Mouse (Mus musculus): Measurements from ENCODE around the gene Tank. TPM values are rescaled to one million over a fixed set of nuclear protein-coding genes. Genes with fewer than 3 reads are reported as not detected.

Tank gene
- total and polyA plus RNA-seq, 3 experiments = 2.6 to 55.3 (median 37.5) TPM

GRCm38 (mm10) chr2:61580091-61580490, 1.7 kb downstream of the Tank start:
- no peak for DNase-seq

- no peak for DNase-seq
Measured at GRCm38 (mm10) chr2:61580555-61581080, 2.2 kb downstream of the Tank start.

- DNase-seq = peak; percentile 25
Measured at GRCm38 (mm10) chr2:61582578-61583315, 4.4 kb downstream of the Tank start.

DNA sequence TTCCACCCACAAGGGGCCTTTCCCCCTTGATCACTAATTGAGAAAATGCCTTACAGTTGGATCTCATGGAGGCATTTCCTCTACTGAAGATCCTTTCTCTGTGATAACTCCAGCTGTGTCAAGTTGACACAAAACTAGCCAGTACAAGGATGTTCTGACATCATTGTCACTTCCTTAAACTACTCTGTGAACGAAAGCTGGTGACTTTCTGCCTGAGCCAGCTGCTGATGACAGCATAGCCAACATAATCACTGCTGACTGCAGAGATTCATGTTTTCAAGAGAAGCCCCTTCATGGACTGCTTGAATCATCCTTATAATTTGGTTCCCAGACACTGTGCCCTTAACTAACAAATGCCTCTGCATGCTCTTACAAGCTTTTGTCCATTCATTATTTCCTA, 7.1 kb downstream of the Tank start:
- DNase-seq = no peak

GRCm38 (mm10) chr2:61586166-61586565, 7.8 kb downstream of the Tank start:
- no peak for DNase-seq

DNA sequence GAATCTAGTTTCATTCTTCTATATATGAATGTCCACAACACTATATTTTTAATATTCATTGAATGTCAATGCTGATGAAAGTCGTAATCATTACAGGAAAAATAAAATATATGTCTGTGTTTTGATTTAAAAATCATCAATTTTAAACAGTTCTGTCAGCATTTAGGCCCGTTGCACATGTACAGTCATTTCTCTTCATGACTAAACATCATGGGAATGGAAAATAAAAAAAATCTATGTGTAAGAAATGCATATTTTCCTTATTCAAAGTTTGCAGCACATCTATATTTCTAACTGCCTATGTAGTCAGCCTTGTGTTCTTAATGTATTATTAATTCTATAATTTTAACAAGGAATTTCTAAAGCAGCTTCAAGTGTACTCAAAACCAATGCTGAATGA, 12.4 kb downstream of the Tank start:
- DNase-seq = no peak

- no peak for DNase-seq
Measured at GRCm38 (mm10) chr2:61592095-61592494, 13.7 kb downstream of the Tank start.

GRCm38 (mm10) chr2:61592699-61593029, 14.3 kb downstream of the Tank start:
- no peak for DNase-seq

DNA sequence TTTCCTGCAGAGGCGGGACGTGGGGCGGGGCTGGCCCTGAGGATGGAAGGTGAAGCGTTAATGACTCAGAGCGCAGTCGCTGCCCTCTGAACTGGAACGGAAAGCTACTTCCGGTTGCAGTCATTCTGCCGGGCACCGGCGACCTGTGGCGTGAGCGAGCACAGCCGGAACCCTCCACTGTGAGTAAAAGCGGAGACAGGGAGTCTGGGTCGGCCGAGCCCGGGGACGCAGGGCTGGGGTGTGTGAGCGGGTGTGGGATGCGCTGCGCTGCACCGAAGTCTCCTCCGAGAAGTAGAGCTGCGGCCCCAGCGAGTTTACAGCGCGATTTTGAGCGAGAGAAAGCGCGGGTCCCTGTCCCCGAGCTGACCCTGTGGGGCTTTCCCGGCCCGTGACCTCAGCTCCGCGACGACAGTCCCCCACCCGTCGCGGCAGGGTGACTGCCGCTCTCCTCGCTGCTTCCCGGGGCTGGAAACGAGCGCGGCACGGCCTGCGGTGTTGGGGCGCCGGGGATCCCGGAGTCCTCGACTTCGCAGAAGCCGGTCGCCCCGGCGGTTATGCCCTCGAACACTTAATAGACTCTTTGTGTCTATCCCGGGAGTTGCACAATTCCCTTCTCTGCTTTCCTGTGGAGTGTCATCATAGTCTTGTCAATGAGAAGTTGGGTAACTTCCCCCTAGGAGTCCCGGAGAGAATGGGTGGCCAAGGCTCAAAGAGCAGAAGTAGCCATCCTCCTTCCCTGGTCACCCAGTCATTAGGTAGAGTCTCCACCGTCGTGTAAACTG, 14.8 kb downstream of the Tank start:
- DNase-seq = peak; percentile 96

- no peak for DNase-seq
Measured at GRCm38 (mm10) chr2:61593871-61594304, 15.5 kb downstream of the Tank start.

DNA sequence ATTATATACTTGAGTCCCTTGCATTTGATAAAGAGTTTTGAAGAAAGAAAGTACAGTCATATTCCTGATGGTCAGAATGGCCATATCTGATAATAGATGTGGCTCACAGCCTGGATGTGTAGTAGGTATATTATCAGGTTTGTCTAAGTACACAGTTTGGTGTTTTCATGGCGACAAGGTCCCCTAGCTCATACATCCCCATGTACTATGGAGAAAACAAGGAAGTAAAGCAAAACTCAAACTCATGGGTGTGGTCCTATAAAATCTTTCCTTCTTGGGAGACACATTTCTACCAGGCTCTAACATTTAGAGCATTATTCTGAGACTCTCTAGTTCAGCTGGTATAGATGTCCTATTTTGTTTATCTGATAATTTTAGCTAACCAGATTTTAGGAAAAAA, 21.3 kb downstream of the Tank start:
- no peak for DNase-seq

- DNase-seq = peak; percentile 58
Measured at GRCm38 (mm10) chr2:61603461-61603860, 25.1 kb downstream of the Tank start.

DNA sequence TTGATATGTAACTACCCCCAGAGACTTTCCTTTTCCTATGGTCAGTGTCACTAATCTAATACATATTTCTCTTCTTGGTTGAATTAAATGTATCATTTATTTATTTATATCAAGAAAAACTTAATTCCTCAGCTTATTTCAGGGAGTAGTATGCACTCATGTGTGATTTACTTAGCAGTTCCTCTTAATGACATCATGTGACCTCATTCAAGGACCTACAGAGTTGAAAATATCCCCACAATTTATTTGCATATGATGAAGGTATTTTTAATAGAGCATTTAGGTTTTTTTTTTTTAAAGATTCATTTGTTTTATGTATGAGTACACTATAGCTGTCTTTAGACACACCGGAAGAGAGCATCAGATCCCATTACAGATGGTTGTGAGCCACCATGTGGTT, 28.6 kb downstream of the Tank start:
- DNase-seq = no peak

DNA sequence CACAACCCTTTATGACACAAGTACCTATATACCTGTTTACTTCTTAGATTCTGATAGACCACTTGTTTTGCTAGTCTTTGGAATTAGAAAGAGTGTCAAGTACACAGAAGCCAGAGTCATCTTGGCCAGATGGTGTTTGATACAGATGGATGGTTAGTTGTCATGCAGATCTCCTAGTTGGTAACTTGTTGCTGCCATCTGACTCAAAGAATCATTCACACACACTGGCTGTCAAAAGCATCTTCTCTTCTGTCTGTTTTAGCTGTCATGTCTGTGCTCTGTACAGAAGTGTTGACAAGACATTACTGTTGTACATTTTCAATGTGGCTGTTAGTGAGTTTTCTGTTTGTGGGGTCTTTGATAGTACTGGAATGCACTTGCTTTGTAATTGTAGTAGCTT, 45.6 kb downstream of the Tank start:
- no peak for DNase-seq

- DNase-seq = no peak
Measured at GRCm38 (mm10) chr2:61630864-61631555, 52.6 kb downstream of the Tank start.

DNA sequence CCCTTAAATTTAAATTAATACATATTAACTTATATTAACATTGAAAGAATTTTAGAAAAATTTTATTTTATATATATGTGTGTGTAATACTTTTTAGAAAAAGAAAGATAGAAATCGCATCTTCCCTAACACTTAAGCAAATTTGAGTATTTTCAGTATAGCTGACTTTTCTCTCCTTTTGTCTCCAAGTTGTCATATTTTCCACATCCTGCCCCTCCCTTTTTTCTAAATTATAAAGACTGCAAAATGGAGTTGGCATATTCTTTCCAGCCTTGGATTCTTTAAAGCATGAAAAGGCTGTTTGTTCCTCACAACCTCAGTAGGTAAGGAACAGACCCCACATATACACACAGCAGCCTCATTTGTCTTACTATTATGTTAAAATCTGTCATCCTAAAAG, 56.7 kb downstream of the Tank start:
- DNase-seq = no peak

- no peak for DNase-seq
Measured at GRCm38 (mm10) chr2:61638182-61638581, 59.8 kb downstream of the Tank start.

GRCm38 (mm10) chr2:61642452-61643368, 64.3 kb downstream of the Tank start:
- peak; percentile 34 for DNase-seq

DNA sequence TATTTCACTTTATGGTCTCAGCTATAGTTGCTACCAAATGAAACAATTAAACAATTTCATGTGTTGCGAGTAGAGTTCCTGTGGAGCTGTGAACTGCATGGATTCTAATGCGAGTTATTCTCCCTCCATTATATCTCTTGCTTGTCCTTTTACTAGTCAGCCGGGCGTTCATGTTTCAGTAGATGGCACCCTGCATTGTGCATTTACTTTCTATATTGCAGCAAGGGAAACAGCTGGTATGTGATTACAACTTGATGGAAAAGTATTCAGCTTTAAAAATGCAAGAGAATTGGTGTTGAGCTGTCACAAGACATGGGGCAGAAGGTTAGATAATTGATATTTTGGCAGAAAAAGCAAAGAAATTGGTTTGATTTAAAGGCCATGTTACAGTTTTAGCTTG, 72.8 kb downstream of the Tank start:
- DNase-seq = no peak

GRCm38 (mm10) chr2:61651640-61652039, 73.3 kb downstream of the Tank start:
- DNase-seq = no peak

GRCm38 (mm10) chr2:61655046-61655381, 76.6 kb downstream of the Tank start:
- DNase-seq = no peak

All from adrenal gland, adult 2 months (tissue).